Mouse (Mus musculus): ENCODE measurements around the gene Safb2. TPM values are rescaled to one million over a fixed set of nuclear protein-coding genes. Genes with fewer than 3 reads are reported as not detected.

Safb2 gene
- polyA plus RNA-seq, 1 experiment = 35.3 TPM

DNA sequence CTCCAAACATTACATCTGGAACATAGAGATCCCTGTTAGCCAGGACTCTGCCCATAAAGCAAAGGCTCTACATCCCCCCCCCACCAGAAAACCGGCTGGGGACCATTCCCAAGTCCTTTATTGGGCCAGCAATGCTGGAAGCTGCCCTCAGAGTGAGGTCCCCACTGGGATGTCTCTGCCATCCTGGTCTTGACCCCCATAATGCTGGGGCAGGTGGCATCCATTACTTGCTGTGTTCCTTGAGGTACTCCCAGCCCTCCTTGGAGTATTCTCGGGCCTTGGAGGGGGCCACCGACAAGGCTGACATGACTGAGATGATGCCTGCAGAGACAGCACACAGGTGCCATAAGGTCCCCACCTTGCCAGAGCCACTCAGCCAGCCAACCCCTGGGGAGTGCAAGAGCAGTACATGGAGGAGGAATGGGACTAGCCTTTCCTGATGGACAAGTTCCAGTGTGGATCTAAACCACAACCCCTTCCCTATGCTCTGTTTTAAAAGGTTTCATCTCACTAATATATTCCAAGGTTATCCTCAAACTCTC, 23.2 kb upstream of the Safb2 start:
- Histone ChIP-seq H3K4me3 (no peak overlapping the region), H3K27me3 (ENCODE audit: control insufficient read depth, insufficient read depth, insufficient read length) (no peaks in the 10 kb centered on the region), H3ac (ENCODE audit: control insufficient read depth, insufficient read length) (no peak overlapping the region), H3K79me2 (ENCODE audit: control insufficient read depth, insufficient read depth) (peaks cover 20% of the 10 kb centered on the region), H3K36me3 (ENCODE audit: control insufficient read depth, insufficient read depth) (peaks cover 34% of the 10 kb centered on the region), H3K4me2 (ENCODE audit: low read depth) (peak overlapping the region; percentile 93)
- peak; percentile 52 for TF ChIP-seq POLR2AphosphoS2 (IDR thresholded peaks at IDR 0.05; ENCODE audit: insufficient read length, low read depth)
- no peak for TF ChIP-seq MAX (IDR thresholded peaks at IDR 0.05; ENCODE audit: low read depth)

DNA sequence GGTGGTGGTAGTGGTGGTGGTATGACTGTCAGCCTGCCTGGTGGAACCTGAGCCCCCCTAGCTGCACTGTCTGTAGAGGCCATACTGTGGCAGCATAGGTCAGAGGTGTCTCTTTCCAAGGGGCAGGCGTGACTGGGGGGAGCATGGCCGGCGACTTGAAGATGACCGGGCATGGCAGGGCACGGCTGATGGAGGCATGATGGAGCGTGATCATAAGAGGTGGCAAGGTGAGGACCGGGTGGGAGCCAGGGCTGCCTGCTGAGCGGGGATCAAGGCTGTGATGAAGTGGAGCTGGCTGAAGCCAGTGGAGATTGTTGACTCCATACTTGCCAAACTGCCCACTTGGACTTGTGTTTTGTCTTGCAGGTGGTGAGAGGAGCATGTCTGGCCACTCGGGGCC, 21.0 kb upstream of the Safb2 start:
- H3K27me3 ChIP-seq (ENCODE audit: control insufficient read depth, insufficient read depth, insufficient read length) = no peaks in the 10 kb centered on the region

DNA sequence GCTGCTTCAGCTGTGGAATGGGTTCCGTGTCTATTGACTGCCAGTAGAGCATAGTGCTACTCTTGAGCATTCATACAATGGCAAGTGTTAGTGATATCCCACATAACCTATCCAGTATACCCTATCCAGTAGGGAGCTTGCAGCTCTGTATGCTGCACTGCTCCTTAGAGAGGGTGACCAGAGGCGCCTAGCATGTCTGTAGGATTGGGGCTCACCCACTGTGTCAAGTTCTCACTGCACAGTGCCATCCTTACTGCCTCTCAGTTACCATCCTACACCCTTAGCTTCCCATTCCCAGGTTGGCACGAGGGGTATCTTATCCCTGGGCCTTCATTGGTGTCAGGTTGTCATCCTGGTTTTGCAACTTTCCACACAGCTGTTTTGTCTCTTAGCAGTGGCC, 20.0 kb upstream of the Safb2 start:
- Histone ChIP-seq H3K4me3 (no peak overlapping the region), H3K27me3 (ENCODE audit: control insufficient read depth, insufficient read depth, insufficient read length) (no peaks in the 10 kb centered on the region), H3K79me2 (ENCODE audit: control insufficient read depth, insufficient read depth) (peaks cover 20% of the 10 kb centered on the region), H3K36me3 (ENCODE audit: control insufficient read depth, insufficient read depth) (peaks cover 50% of the 10 kb centered on the region), H3ac (ENCODE audit: control insufficient read depth, insufficient read length) (no peak overlapping the region), H3K4me2 (ENCODE audit: low read depth) (no peak overlapping the region)
- TF ChIP-seq POLR2A (IDR thresholded peaks at IDR 0.05; ENCODE audit: insufficient read length, low read depth) = peak; percentile 33
- no peak for TF ChIP-seq CEBPB (IDR thresholded peaks at IDR 0.05; ENCODE audit: insufficient read depth, poor library complexity, severe bottlenecking)
- TF ChIP-seq POLR2AphosphoS2 (IDR thresholded peaks at IDR 0.05; ENCODE audit: insufficient read length, low read depth) = peak; percentile 57

More for the DNA sequence above, 21.0 kb upstream of the Safb2 start:
- H3K4me3 ChIP-seq = no peak overlapping the region
- peaks cover 48% of the 10 kb centered on the region for H3K36me3 ChIP-seq (ENCODE audit: control insufficient read depth, insufficient read depth)
- H3K79me2 ChIP-seq (ENCODE audit: control insufficient read depth, insufficient read depth) = peaks cover 20% of the 10 kb centered on the region
- H3K4me2 ChIP-seq (ENCODE audit: low read depth) = no peak overlapping the region
- no peak overlapping the region for H3ac ChIP-seq (ENCODE audit: control insufficient read depth, insufficient read length)
- TF ChIP-seq POLR2AphosphoS2 (IDR thresholded peaks at IDR 0.05; ENCODE audit: insufficient read length, low read depth) (peak; percentile 81), TCF12 (IDR thresholded peaks at IDR 0.05; ENCODE audit: insufficient read depth, poor library complexity, severe bottlenecking) (no peak)

DNA sequence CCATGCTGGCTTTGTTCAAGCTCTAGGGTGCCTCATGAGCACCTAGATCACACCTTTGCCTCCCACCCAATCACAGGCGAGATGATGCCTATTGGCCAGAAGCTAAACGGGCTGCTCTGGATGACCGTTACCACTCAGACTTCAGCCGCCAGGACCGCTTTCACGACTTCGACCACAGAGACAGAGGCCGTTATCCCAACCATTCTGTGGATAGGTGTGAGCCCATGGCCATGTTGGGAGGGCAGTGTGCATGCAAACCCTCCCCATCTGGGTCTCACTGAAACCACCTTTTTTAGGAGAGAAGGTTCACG, 19.6 kb upstream of the Safb2 start:
- Histone ChIP-seq H3K4me3 (no peak overlapping the region), H3K79me2 (ENCODE audit: control insufficient read depth, insufficient read depth) (peaks cover 17% of the 10 kb centered on the region), H3K27me3 (ENCODE audit: control insufficient read depth, insufficient read depth, insufficient read length) (no peaks in the 10 kb centered on the region), H3K4me2 (ENCODE audit: low read depth) (no peak overlapping the region), H3ac (ENCODE audit: control insufficient read depth, insufficient read length) (no peak overlapping the region), H3K36me3 (ENCODE audit: control insufficient read depth, insufficient read depth) (peaks cover 53% of the 10 kb centered on the region)
- no peak for TF ChIP-seq TCF12 (IDR thresholded peaks at IDR 0.05; ENCODE audit: insufficient read depth, poor library complexity, severe bottlenecking)
- TF ChIP-seq POLR2AphosphoS2 (IDR thresholded peaks at IDR 0.05; ENCODE audit: insufficient read length, low read depth) = peak; percentile 35
- TF ChIP-seq E2F4 (IDR thresholded peaks at IDR 0.05; ENCODE audit: insufficient read depth) = no peak

DNA sequence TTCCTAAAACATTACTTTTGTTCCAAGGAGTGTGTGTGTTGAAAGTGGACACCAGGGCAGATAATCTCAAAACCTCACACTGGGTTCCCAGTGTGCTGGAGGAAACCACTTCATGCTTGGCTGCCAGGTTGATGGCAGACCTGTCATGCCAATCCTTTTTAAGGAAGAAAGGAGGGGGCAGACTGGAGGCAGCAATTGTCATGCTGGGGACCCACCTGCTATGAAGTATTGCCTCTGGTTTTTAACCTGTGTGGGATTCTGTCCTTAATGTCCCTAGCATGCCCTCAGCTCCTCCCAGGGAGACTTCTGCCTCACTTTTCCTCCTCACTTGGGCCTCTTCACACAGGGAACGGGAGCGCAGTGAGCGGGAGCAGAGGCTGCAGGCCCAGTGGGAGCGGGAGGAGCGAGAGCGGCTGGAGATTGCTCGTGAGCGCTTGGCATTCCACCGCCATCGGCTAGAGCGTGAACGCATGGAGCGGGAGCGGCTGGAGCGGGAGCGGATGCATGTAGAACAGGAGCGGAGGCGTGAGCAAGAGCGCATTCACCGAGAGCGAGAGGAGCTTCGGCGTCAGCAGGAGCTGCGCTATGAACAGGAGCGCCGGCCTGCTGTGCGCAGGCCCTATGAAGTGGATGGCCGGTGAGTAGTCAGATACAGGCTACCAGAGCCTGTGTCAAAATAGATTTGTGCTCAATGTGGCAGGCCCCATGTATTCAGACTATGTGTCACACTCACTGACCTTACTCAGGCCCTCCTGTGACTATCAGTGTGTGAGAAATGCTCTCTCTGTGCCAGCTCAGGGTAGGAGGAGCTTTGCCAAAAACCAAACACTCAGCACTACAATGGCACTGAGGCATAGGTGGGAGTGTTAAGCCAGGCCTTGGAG, 19.0 kb upstream of the Safb2 start:
- Histone ChIP-seq H3K27me3 (ENCODE audit: control insufficient read depth, insufficient read depth, insufficient read length) (no peaks in the 10 kb centered on the region), H3K4me3 (no peak overlapping the region), H3K36me3 (ENCODE audit: control insufficient read depth, insufficient read depth) (peaks cover 53% of the 10 kb centered on the region), H3K4me2 (ENCODE audit: low read depth) (no peak overlapping the region), H3K79me2 (ENCODE audit: control insufficient read depth, insufficient read depth) (peaks cover 11% of the 10 kb centered on the region), H3ac (ENCODE audit: control insufficient read depth, insufficient read length) (no peak overlapping the region)
- TF ChIP-seq POLR2A (IDR thresholded peaks at IDR 0.05; ENCODE audit: insufficient read length, low read depth) = peak; percentile 15
- TF ChIP-seq SRF (IDR thresholded peaks at IDR 0.05; ENCODE audit: control insufficient read depth, insufficient read length, low read depth) = no peak
- TF ChIP-seq MYOD1 (IDR thresholded peaks at IDR 0.05; ENCODE audit: control insufficient read depth in 1 of 3, insufficient read length in 2 of 3, low read depth in 2 of 3) = no peak
- no peak for TF ChIP-seq E2F4 (IDR thresholded peaks at IDR 0.05; ENCODE audit: insufficient read depth)
- TF ChIP-seq MAX (IDR thresholded peaks at IDR 0.05; ENCODE audit: low read depth) = no peak
- TF ChIP-seq REST (IDR thresholded peaks at IDR 0.05; ENCODE audit: insufficient read depth, insufficient read length) = no peak
- TF ChIP-seq POLR2AphosphoS2 (IDR thresholded peaks at IDR 0.05; ENCODE audit: insufficient read length, low read depth) = no peak

DNA sequence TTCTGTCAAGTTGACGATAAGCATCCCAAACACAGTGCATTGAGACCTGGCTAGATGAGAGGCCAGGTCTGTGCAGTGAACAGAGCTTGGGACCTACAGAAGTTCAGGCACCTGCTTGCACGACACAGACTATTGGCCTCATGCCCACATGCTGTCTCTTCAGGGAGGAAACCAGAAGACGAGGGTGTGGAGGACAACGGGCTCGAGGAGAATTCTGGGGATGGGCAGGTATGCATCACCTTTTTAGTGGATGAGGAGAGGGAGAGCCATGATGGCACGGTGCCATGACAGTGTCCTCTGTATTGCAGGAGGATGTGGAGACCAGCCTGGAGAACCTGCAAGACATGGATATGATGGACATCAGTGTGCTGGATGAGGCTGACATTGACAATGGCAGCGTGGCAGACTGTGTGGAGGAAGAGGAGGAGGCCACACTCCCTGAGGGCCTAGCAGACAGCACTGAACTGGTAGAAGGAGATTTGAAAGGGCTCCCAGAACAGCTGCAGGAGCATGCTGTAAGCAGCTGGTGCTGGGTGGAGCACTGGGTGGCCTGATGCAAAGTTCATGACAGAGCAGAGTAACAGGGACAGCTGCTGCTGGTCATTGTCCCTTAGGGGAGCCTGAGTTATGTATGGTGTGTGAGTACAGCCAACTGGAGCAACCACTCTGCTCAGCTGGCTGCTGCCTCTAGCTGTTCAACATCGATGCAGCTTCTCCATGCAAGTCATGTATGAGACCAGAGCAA, 9.3 kb upstream of the Safb2 start:
- H3K36me3 ChIP-seq (ENCODE audit: control insufficient read depth, insufficient read depth) = peaks cover 65% of the 10 kb centered on the region
- H3K4me3 ChIP-seq = no peak overlapping the region
- no peak overlapping the region for H3ac ChIP-seq (ENCODE audit: control insufficient read depth, insufficient read length)
- TF ChIP-seq TCF3 (IDR thresholded peaks at IDR 0.05; ENCODE audit: insufficient read length, low read depth) (peak; percentile 97), POLR2A (IDR thresholded peaks at IDR 0.05; ENCODE audit: insufficient read length, low read depth) (peak; percentile 61), USF1 (IDR thresholded peaks at IDR 0.05; ENCODE audit: low read depth) (no peak), MYOG (IDR thresholded peaks at IDR 0.05; ENCODE audit: control insufficient read depth in 1 of 3, insufficient read depth in 1 of 3, insufficient read length in 2 of 3, low read depth in 2 of 3) (peak; percentile 99 to 100 (median 100)), TCF12 (IDR thresholded peaks at IDR 0.05; ENCODE audit: insufficient read depth, poor library complexity, severe bottlenecking) (peak; percentile 99), POLR2AphosphoS2 (IDR thresholded peaks at IDR 0.05; ENCODE audit: insufficient read length, low read depth) (peak; percentile 43), CEBPB (IDR thresholded peaks at IDR 0.05; ENCODE audit: insufficient read depth, poor library complexity, severe bottlenecking) (peak; percentile 45; the same call in 1 of the 2 replicates), MYOD1 (IDR thresholded peaks at IDR 0.05; ENCODE audit: control insufficient read depth in 1 of 3, insufficient read length in 2 of 3, low read depth in 2 of 3) (peak; percentile 99 to 100 (median 100)), E2F4 (IDR thresholded peaks at IDR 0.05; ENCODE audit: insufficient read depth) (no peak)
- peaks cover 77% of the 10 kb centered on the region for H3K79me2 ChIP-seq (ENCODE audit: control insufficient read depth, insufficient read depth)
- peak overlapping the region; percentile 63 for H3K4me2 ChIP-seq (ENCODE audit: low read depth)
- no peaks in the 10 kb centered on the region for H3K27me3 ChIP-seq (ENCODE audit: control insufficient read depth, insufficient read depth, insufficient read length)

All from myocyte (in vitro differentiated cells).